Mouse (Mus musculus) MEL (cell line): ENCODE data around the gene Olfr263.
A peak's percentile ranks its signal among the peaks of the same experiment; 100 is the strongest.

ENCODE experiments used
- CTCF ChIP-seq, 3 experiments: IDR thresholded peaks in 2 of 3; conservative IDR thresholded peaks in 1 of 3; 2 replicates each; pipeline ENCODE4 v1.5.1; 2011 to 2012; ENCODE audit warnings: low read length in 3 of 3, low read depth in 2 of 3, mild to moderate bottlenecking in 2 of 3, improper control_type of control experiment in 1 of 3, inconsistent platforms in 1 of 3, mixed read lengths in 1 of 3, moderate library complexity in 1 of 3; ENCODE audit not compliant: control insufficient read depth in 1 of 3, insufficient read depth in 1 of 3, poor library complexity in 1 of 3, severe bottlenecking in 1 of 3
- E2F4 ChIP-seq: IDR thresholded peaks from 2 replicates; pipeline ENCODE4 v1.6.1; 2011; ENCODE audit warnings: low read depth, low read length, improper control_type of control experiment, borderline replicate concordance
- ELF1 ChIP-seq: IDR thresholded peaks from 2 replicates; pipeline ENCODE4 v1.6.1; 2014; ENCODE audit warnings: low read depth, mild to moderate bottlenecking, inconsistent platforms, low read length, improper control_type of control experiment, moderate library complexity
- EP300 ChIP-seq, 2 experiments: IDR thresholded peaks; 2 replicates each; pipeline ENCODE4 v1.6.1; 2011; ENCODE audit warnings: improper control_type of control experiment in 2 of 2, low read length in 2 of 2, low read depth in 1 of 2, mild to moderate bottlenecking in 1 of 2
- KAT2A ChIP-seq: conservative IDR thresholded peaks from 2 replicates; pipeline ENCODE4 v1.6.1; 2012; ENCODE audit warnings: low read depth, low read length, improper control_type of control experiment, inconsistent platforms
- MAFK ChIP-seq: IDR thresholded peaks from 2 replicates; pipeline ENCODE4 v1.6.1; 2011; ENCODE audit warnings: low read depth, mild to moderate bottlenecking, low read length, improper control_type of control experiment, borderline replicate concordance
- MAX ChIP-seq: IDR thresholded peaks from 2 replicates; pipeline ENCODE4 v1.6.1; 2011; ENCODE audit warnings: low read length, improper control_type of control experiment
- NELFE ChIP-seq: IDR thresholded peaks from 2 replicates; pipeline ENCODE4 v1.6.1; 2011; ENCODE audit warnings: low read depth, low read length, improper control_type of control experiment
- POLR2A ChIP-seq, 2 experiments: IDR thresholded peaks; 2 replicates each; pipeline ENCODE4 v1.6.1; 2011 to 2012; ENCODE audit warnings: low read length in 2 of 2, mild to moderate bottlenecking in 2 of 2, control low read depth in 1 of 2, improper control_type of control experiment in 1 of 2, low read depth in 1 of 2, moderate library complexity in 1 of 2; ENCODE audit not compliant: control insufficient read depth in 1 of 2, insufficient read depth in 1 of 2, poor library complexity in 1 of 2
- POLR2AphosphoS2 ChIP-seq: IDR thresholded peaks from 2 replicates; pipeline ENCODE4 v1.6.1; 2011; ENCODE audit warnings: low read length, improper control_type of control experiment
- SIN3A ChIP-seq: IDR thresholded peaks from 2 replicates; pipeline ENCODE4 v1.6.1; 2012; ENCODE audit warnings: low read length, improper control_type of control experiment, inconsistent platforms

- TF ChIP-seq POLR2A (IDR thresholded peaks at IDR 0.05; ENCODE audit: control insufficient read depth in 1 of 2, insufficient read depth in 1 of 2, low read depth in 1 of 2, low read length in 2 of 2, poor library complexity in 1 of 2) (no peak), ELF1 (no peak), EP300 (IDR thresholded peaks at IDR 0.05; ENCODE audit: low read depth in 1 of 2, low read length in 2 of 2) (no peak), E2F4 (no peak), CTCF (IDR thresholded peaks at IDR 0.05 in 2 of 3, conservative IDR thresholded peaks at IDR 0.05 in 1 of 3; ENCODE audit: control insufficient read depth in 1 of 3, insufficient read depth in 1 of 3, low read depth in 2 of 3, low read length in 3 of 3, poor library complexity in 1 of 3, severe bottlenecking in 1 of 3) (peak in 1 of 3 experiments; percentile 19; a peak in 1 of 6 replicates), KAT2A (no peak), POLR2AphosphoS2 (no peak), MAX (no peak), SIN3A (no peak), MAFK (no peak), NELFE (no peak)
These were observed 48.2 kb downstream of the Olfr263 start for GRCm38 (mm10) chr13:21177657-21178056.
